Mouse (Mus musculus): ENCODE measurements around the gene Tbl2. TPM values are rescaled to one million over a fixed set of nuclear protein-coding genes. Genes with fewer than 3 reads are reported as not detected.

Tbl2 gene
- polyA plus RNA-seq, 1 experiment from 2014 or later: 15.6 TPM

Small RNAs within 50 kb of the gene (microRNA-seq; reads per million reads assigned to microRNA genes)
- gene Gm25315: not detected

Other genes with a start within 250 kb of the Tbl2 start
- gene Tmem270, start 242.9 kb upstream of the Tbl2 start, polyA plus RNA-seq (2014; fragmentation: Nextera tagmentation; extraction: Ambion mirVana): not detected in 2 replicates
- 0.50 TPM in 1 of 2 replicates, not detected in the other for gene Cldn13, start 234.1 kb upstream of the Tbl2 start, polyA plus RNA-seq (2014; fragmentation: Nextera tagmentation; extraction: Ambion mirVana)
- 6.2 and 7.5 TPM in 2 replicates for gene Mettl27, start 217.3 kb upstream of the Tbl2 start, polyA plus RNA-seq (2014; fragmentation: Nextera tagmentation; extraction: Ambion mirVana)
- not detected in 2 replicates for gene Cldn4, start 202.7 kb upstream of the Tbl2 start, polyA plus RNA-seq (2014; fragmentation: Nextera tagmentation; extraction: Ambion mirVana)
- gene Cldn3, start 163.4 kb upstream of the Tbl2 start, polyA plus RNA-seq (2014; fragmentation: Nextera tagmentation; extraction: Ambion mirVana): 2.1 and 2.6 TPM in 2 replicates
- gene Abhd11, start 140.5 kb upstream of the Tbl2 start, polyA plus RNA-seq (2014; fragmentation: Nextera tagmentation; extraction: Ambion mirVana): 62.7 and 72.3 TPM in 2 replicates
- gene Stx1a, start 126.2 kb upstream of the Tbl2 start, polyA plus RNA-seq (2014; fragmentation: Nextera tagmentation; extraction: Ambion mirVana): 113 and 134 TPM in 2 replicates
- 42.5 and 43.0 TPM in 2 replicates for gene Dnajc30, start 85.5 kb upstream of the Tbl2 start, polyA plus RNA-seq (2014; fragmentation: Nextera tagmentation; extraction: Ambion mirVana)
- 61.9 and 63.3 TPM in 2 replicates for gene Bud23, start 84.7 kb upstream of the Tbl2 start, polyA plus RNA-seq (2014; fragmentation: Nextera tagmentation; extraction: Ambion mirVana)
- 32.9 and 37.1 TPM in 2 replicates for gene Vps37d, start 71.4 kb upstream of the Tbl2 start, polyA plus RNA-seq (2014; fragmentation: Nextera tagmentation; extraction: Ambion mirVana)
- gene Mlxipl, start 59.8 kb upstream of the Tbl2 start, polyA plus RNA-seq (2014; fragmentation: Nextera tagmentation; extraction: Ambion mirVana): 0.91 and 1.1 TPM in 2 replicates
- 35.8 and 35.9 TPM in 2 replicates for gene Bcl7b, start 18.6 kb downstream of the Tbl2 start, polyA plus RNA-seq (2014; fragmentation: Nextera tagmentation; extraction: Ambion mirVana)
- gene Baz1b, start 37.6 kb downstream of the Tbl2 start, polyA plus RNA-seq (2014; fragmentation: Nextera tagmentation; extraction: Ambion mirVana): 35.3 and 37.0 TPM in 2 replicates
- 14.7 and 15.9 TPM in 2 replicates for gene Fzd9, start 101.6 kb downstream of the Tbl2 start, polyA plus RNA-seq (2014; fragmentation: Nextera tagmentation; extraction: Ambion mirVana)
- gene Fkbp6, start 200.4 kb downstream of the Tbl2 start, polyA plus RNA-seq (2014; fragmentation: Nextera tagmentation; extraction: Ambion mirVana): 0.24 TPM in 1 of 2 replicates, not detected in the other
- not detected in 2 replicates for gene Trim50, start 203.6 kb downstream of the Tbl2 start, polyA plus RNA-seq (2014; fragmentation: Nextera tagmentation; extraction: Ambion mirVana)
- gene Nsun5, start 220.3 kb downstream of the Tbl2 start, polyA plus RNA-seq (2014; fragmentation: Nextera tagmentation; extraction: Ambion mirVana): 21.1 and 21.9 TPM in 2 replicates
- 12.4 and 12.7 TPM in 2 replicates for gene Pom121, start 244.9 kb downstream of the Tbl2 start, polyA plus RNA-seq (2014; fragmentation: Nextera tagmentation; extraction: Ambion mirVana)

Measured in hindbrain, embryonic 14.5 days (tissue).